ENCODE assay signal across 27 mouse cellular contexts in the genomic region with DNA sequence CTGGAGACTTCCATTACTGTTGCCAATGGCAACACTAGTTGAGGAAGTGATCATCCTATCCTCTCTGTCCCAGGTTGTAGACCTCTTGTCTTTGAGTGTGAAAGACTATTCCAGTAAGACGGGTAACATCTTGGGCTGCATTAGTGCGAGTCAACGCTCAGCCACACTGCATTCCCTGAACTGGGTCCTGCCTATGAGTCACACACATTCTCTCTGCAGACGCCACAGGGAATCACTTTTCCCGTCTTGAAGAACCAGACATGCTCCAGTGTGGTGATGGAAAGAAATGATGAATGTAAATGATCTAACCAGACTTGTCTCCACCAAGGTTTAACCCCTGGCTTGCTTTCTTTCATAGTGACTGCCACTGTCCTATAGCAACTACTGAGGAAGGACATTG.
"Had no signal": no experiment of that assay in that cellular context is flagged by ENCODE, and none has a peak within 500 bp of the region (broad histone marks: within the 10 kb centered on the region; RNA-seq: fewer than 3 reads in every experiment).

No protein-coding gene starts in this region.

- H3K27me3 ChIP-seq: heart, embryonic 15.5 days; hindbrain, embryonic 13.5 days; hindbrain, embryonic 15.5 days; intestine, embryonic 15.5 days; limb, embryonic 12.5 days; liver, embryonic 13.5 days; liver, embryonic 15.5 days had no signal

- H3K4me3 ChIP-seq: heart, adult 2 months; heart, embryonic 13.5 days; heart, embryonic 15.5 days; hindbrain, embryonic 13.5 days; hindbrain, embryonic 15.5 days; intestine, embryonic 15.5 days; layer of hippocampus, adult 2 months; left cerebral cortex, adult 2 months; limb, embryonic 10.5 days; limb, embryonic 12.5 days; liver, embryonic 13.5 days; liver, embryonic 15.5 days had no signal

- H3K36me3 ChIP-seq: heart, embryonic 13.5 days; heart, embryonic 15.5 days; hindbrain, embryonic 13.5 days; hindbrain, embryonic 15.5 days; intestine, embryonic 15.5 days; limb, embryonic 10.5 days; limb, embryonic 12.5 days; liver, embryonic 13.5 days; liver, embryonic 15.5 days had no signal

- ATAC-seq: inflammation-experienced regulatory T-cells, adult 6 months; intestine, embryonic 15.5 days; intestine, postnatal 0 days had no signal

- H3K4me1 ChIP-seq: heart, embryonic 15.5 days; hindbrain, embryonic 13.5 days; hindbrain, embryonic 15.5 days; intestine, embryonic 15.5 days; liver, embryonic 13.5 days; liver, embryonic 15.5 days had no signal

- H3K27ac ChIP-seq: heart, adult 2 months; heart, embryonic 13.5 days; heart, embryonic 15.5 days; hindbrain, embryonic 13.5 days; hindbrain, embryonic 15.5 days; intestine, embryonic 15.5 days; layer of hippocampus, adult 2 months; left cerebral cortex, adult 2 months; limb, embryonic 10.5 days; limb, embryonic 12.5 days; liver, embryonic 13.5 days; liver, embryonic 15.5 days had no signal

- H3K4me2 ChIP-seq: heart, embryonic 11.5 days; heart, embryonic 13.5 days; heart, embryonic 15.5 days; hindbrain, embryonic 13.5 days; hindbrain, embryonic 15.5 days; intestine, embryonic 15.5 days; limb, embryonic 12.5 days; liver, embryonic 11.5 days; liver, embryonic 13.5 days; liver, embryonic 15.5 days had no signal

- H3K9ac ChIP-seq: heart, embryonic 13.5 days; heart, embryonic 15.5 days; hindbrain, embryonic 13.5 days; hindbrain, embryonic 15.5 days; intestine, embryonic 15.5 days; limb, embryonic 12.5 days; liver, embryonic 13.5 days; liver, embryonic 15.5 days had no signal

- DNase-seq: gastrocnemius, postnatal 14 days; gastrocnemius, postnatal 36 days; heart, adult 11 months; heart, adult 2 months; heart, postnatal 14 days; heart, postnatal 36 days; kidney, adult 2 months; kidney, adult 9 months; kidney, postnatal 10 days; kidney, postnatal 25 days; kidney, postnatal 4 days; liver; liver, embryonic 13.5 days had no signal

- H3K9me3 ChIP-seq: heart, embryonic 15.5 days; hindbrain, embryonic 13.5 days; hindbrain, embryonic 15.5 days; intestine, embryonic 15.5 days; limb, embryonic 10.5 days; limb, embryonic 12.5 days; liver, embryonic 13.5 days; liver, embryonic 15.5 days had no signal
